Mouse (Mus musculus) liver, adult 2 months (tissue): Measurements from ENCODE around the gene Mertk.

Experiments used
- CTCF ChIP-seq: fragments of 200-500 bp; IDR thresholded peaks from 2 replicates; pipeline ENCODE4 v1.5.1; 2011; ENCODE audit warnings: low read depth, low read length, control low read depth
- POLR2A ChIP-seq: fragments of 200-500 bp; IDR thresholded peaks from 2 replicates; pipeline ENCODE4 v1.6.1; 2011; ENCODE audit warnings: low read length, control low read depth; ENCODE audit not compliant: insufficient read depth; ENCODE audit errors: extremely low read depth

- no peak for TF ChIP-seq POLR2A
- no peak for TF ChIP-seq CTCF
These were observed 36.3 kb downstream of the Mertk start for GRCm38 (mm10) chr2:128735089-128735488.
